Mouse (Mus musculus): ENCODE measurements around the gene Mmp14. TPM values are rescaled to one million over a fixed set of nuclear protein-coding genes. Genes with fewer than 3 reads are reported as not detected.

Gene Mmp14
- total and polyA plus RNA-seq, 3 experiments = 28.6 to 108 (median 60.4) TPM

DNA sequence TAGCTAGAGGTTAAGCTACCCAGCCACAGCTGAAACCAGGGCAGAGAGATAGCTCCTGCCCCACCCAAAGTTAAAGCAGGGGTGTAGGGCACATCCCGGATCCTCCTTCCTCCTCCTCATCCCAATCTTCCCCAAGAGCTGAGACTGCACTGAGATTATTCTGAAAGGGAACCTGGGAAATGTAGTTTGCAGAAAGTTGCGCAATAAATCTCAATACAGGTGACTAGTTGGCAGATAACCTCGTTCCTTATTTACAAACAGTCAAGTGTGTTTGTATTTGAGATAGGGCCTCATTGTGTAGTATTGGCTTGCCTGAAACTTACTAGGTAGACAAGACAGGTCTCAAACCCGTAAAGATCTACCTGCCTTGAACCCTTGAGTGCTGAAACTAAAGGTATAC lies 30.7 kb downstream of the Mmp14 start:
- no peaks in the 10 kb centered on the region for H3K27me3 ChIP-seq (ENCODE audit: insufficient read depth, low read length)
- H3K9me3 ChIP-seq (replicated peaks) = peaks cover 1% of the 10 kb centered on the region; the same call in 1 of the 2 replicates
- H3K36me3 ChIP-seq (replicated peaks) = peaks cover 17% of the 10 kb centered on the region
- DNase-seq (ENCODE audit: low spot score) (no peak), ATAC-seq (ENCODE audit: extremely low read depth, insufficient number of reproducible peaks, low FRiP score, poor library complexity, severe bottlenecking) (no peak)
- no peak overlapping the region for H3K4me3 ChIP-seq (ENCODE audit: low read depth, low read length)
- TF ChIP-seq GATA1 (IDR thresholded peaks at IDR 0.05; ENCODE audit: borderline replicate concordance, low read length) = no peak
- TF ChIP-seq TAL1 (conservative IDR thresholded peaks at IDR 0.05; ENCODE audit: low read depth, low read length) = no peak
- no peak for TF ChIP-seq POLR2AphosphoS5 (IDR thresholded peaks at IDR 0.05; ENCODE audit: insufficient replicate concordance, low read depth, low read length)
- TF ChIP-seq CTCF (IDR thresholded peaks at IDR 0.05; ENCODE audit: low read depth, low read length) = no peak
- no peak for TF ChIP-seq GATA2 (IDR thresholded peaks at IDR 0.05; ENCODE audit: borderline replicate concordance, low read depth, low read length)
- H3K4me1 ChIP-seq (ENCODE audit: insufficient read depth, low read depth, low read length) = peaks cover 36% of the 10 kb centered on the region

DNA sequence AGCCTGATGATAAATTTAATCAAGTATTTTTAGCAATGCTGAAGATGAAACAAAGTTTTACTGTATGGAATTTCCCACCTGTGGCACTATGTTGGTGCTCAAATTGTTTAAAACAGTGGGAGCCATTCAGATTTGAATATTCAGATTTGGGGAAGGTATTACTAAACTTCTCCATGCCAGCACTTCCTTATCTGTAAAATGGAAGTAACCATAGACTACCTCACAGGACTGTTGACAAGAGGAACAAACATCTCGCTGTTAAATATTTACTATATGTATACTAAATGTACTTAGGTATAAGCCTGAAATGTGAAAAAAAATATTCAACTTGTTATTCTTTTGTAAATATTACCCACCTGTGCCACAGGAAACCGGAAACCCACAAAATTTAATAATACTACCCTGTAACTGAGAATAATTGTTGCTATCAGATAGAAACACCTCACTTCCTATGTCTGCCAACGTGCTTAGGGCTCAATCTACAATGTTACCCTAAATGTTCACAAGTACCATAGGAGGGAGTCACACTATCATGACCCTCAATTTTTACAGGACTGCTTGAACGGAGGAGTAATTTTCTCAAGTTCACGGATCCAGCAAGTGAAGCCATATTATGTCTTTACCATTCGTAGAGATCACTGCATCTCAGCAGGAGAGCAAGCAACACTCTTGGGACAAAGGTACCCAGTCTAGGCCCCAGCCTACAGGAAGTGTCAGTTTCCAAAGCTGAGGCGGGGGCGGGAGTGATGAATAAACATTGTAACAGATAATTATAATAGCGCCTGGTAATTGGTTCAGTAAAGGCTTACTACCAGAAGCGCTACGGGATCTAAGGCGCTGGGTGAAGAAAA lies 31.9 kb downstream of the Mmp14 start:
- TF ChIP-seq CTCF (IDR thresholded peaks at IDR 0.05; ENCODE audit: low read depth, low read length) = no peak
- TF ChIP-seq TAL1 (conservative IDR thresholded peaks at IDR 0.05; ENCODE audit: low read depth, low read length) = no peak
- no peak for TF ChIP-seq GATA2 (IDR thresholded peaks at IDR 0.05; ENCODE audit: borderline replicate concordance, low read depth, low read length)
- TF ChIP-seq GATA1 (IDR thresholded peaks at IDR 0.05; ENCODE audit: borderline replicate concordance, low read length) = no peak
- TF ChIP-seq POLR2AphosphoS5 (IDR thresholded peaks at IDR 0.05; ENCODE audit: insufficient replicate concordance, low read depth, low read length) = no peak
- Histone ChIP-seq H3K4me3 (ENCODE audit: low read depth, low read length) (peak overlapping the region; percentile 95), H3K36me3 (replicated peaks) (peaks cover 29% of the 10 kb centered on the region), H3K4me1 (ENCODE audit: insufficient read depth, low read depth, low read length) (peaks cover 48% of the 10 kb centered on the region), H3K9me3 (replicated peaks) (no peaks in the 10 kb centered on the region), H3K27me3 (ENCODE audit: insufficient read depth, low read length) (no peaks in the 10 kb centered on the region; the same call in 1 of the 2 replicates)
- ATAC-seq (ENCODE audit: extremely low read depth, insufficient number of reproducible peaks, low FRiP score, poor library complexity, severe bottlenecking) (peak; percentile 30; the same call in 1 of the 2 replicates), DNase-seq (ENCODE audit: low spot score) (no peak)

DNA sequence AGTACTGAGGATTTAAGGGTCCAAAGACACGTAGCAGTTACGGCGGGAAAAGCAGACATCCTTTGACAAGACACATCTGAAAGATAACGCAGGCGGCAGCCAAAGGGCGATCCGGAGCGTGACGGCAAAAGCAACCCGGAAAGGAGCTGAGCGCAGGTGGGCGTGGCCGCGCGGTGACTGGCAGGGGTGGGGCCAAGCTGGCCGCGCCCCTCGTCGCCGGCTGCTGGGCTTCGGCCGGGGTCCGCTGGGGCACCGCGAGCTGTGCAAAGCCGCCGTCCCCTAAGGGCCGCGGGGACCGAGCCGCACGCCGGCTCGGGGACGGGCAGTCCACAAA lies 32.5 kb downstream of the Mmp14 start, which contains the start of gene Lrp10:
Lrp10 (plus strand) TSS at position 179 of the 334 bp plus-strand sequence.
- no peaks in the 10 kb centered on the region for H3K9me3 ChIP-seq (replicated peaks)
- peaks cover 35% of the 10 kb centered on the region for H3K36me3 ChIP-seq (replicated peaks)
- peaks cover 54% of the 10 kb centered on the region for H3K4me1 ChIP-seq (ENCODE audit: insufficient read depth, low read depth, low read length)
- TF ChIP-seq POLR2AphosphoS5 (IDR thresholded peaks at IDR 0.05; ENCODE audit: insufficient replicate concordance, low read depth, low read length) (no peak), TAL1 (conservative IDR thresholded peaks at IDR 0.05; ENCODE audit: low read depth, low read length) (no peak), GATA1 (IDR thresholded peaks at IDR 0.05; ENCODE audit: borderline replicate concordance, low read length) (no peak), CTCF (IDR thresholded peaks at IDR 0.05; ENCODE audit: low read depth, low read length) (no peak)
- ATAC-seq (ENCODE audit: extremely low read depth, insufficient number of reproducible peaks, low FRiP score, poor library complexity, severe bottlenecking) (peak; percentile 65), DNase-seq (ENCODE audit: low spot score) (peak; percentile 84)
- peak within 1 kb of the TSS; percentile 95 for H3K4me3 ChIP-seq (ENCODE audit: low read depth, low read length)
- H3K27me3 ChIP-seq (ENCODE audit: insufficient read depth, low read length) = no peaks in the 10 kb centered on the region; the same call in 1 of the 2 replicates

DNA sequence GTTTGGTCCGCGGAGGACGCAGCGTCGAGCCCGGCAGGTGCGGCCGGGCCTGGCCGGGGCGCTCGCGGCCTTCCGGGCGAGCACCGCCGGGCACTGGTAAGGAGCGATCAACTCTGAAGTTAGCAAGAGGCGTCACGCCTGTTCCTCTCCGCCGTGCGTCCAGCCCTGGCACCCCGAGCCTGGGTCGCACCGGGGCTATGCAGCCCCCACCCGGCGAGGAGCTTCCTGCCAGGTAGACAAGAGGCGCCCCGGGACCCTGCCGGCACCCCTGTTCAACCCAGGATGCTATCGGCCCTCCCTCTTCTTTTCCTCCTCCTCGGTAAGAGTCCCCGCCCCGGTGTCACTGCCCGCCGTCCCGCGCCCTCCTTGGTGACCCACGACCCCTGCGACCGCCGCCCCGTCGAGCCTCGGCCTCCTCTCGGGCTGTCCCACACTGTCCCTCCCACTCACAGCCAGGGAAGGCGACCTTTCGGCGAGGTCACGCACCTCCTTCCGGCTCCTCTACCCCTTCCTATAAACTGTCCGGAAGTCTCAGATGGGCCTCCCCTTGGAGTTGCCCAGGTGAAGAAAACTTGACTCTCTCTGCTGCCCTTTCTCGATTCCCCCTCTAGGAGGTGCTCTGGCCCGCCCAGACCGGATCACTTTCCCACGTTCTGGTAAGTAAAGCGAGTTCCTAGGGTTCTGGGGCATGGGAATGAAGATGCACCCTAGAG lies 33.0 kb downstream of the Mmp14 start:
- no peaks in the 10 kb centered on the region; the same call in 1 of the 2 replicates for H3K27me3 ChIP-seq (ENCODE audit: insufficient read depth, low read length)
- TF ChIP-seq CTCF (IDR thresholded peaks at IDR 0.05; ENCODE audit: low read depth, low read length) = peak; percentile 24; the same call in 1 of the 2 replicates
- TF ChIP-seq GATA1 (IDR thresholded peaks at IDR 0.05; ENCODE audit: borderline replicate concordance, low read length) = no peak
- DNase-seq (ENCODE audit: low spot score) = peak; percentile 79

DNA sequence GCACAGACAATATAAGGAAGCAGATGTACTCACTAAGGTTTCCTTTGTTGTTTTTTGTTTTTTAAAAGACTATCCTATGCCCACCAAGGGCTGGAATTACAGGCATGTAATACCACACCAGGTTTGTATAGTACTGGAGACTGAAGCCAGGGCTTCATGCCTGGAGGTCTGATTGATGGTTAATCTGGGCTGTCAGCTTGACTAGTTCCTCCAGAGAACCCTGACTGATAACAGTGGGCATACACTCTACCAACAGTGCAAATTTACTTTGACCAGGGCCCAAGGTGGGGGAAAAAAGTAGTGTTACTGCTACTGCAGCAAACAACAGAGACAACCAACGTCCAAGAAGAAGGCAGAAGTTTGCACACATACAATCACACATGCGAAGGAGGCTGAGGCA lies 40.1 kb downstream of the Mmp14 start:
- DNase-seq (ENCODE audit: low spot score) = no peak
- TF ChIP-seq CTCF (IDR thresholded peaks at IDR 0.05; ENCODE audit: low read depth, low read length) (no peak), POLR2AphosphoS5 (IDR thresholded peaks at IDR 0.05; ENCODE audit: insufficient replicate concordance, low read depth, low read length) (no peak; the same call in 1 of the 2 replicates), GATA1 (IDR thresholded peaks at IDR 0.05; ENCODE audit: borderline replicate concordance, low read length) (no peak), TAL1 (conservative IDR thresholded peaks at IDR 0.05; ENCODE audit: low read depth, low read length) (no peak), GATA2 (IDR thresholded peaks at IDR 0.05; ENCODE audit: borderline replicate concordance, low read depth, low read length) (no peak)
- Histone ChIP-seq H3K27me3 (ENCODE audit: insufficient read depth, low read length) (peaks cover 18% of the 10 kb centered on the region), H3K9me3 (replicated peaks) (no peaks in the 10 kb centered on the region), H3K4me1 (ENCODE audit: insufficient read depth, low read depth, low read length) (peaks cover 35% of the 10 kb centered on the region), H3K4me3 (ENCODE audit: low read depth, low read length) (no peak overlapping the region), H3K36me3 (replicated peaks) (peaks cover 56% of the 10 kb centered on the region)
- ATAC-seq (ENCODE audit: extremely low read depth, insufficient number of reproducible peaks, low FRiP score, poor library complexity, severe bottlenecking) = no peak

More for the DNA sequence above, 33.0 kb downstream of the Mmp14 start:
- peak overlapping the region; percentile 95 for H3K4me3 ChIP-seq (ENCODE audit: low read depth, low read length)
- H3K4me1 ChIP-seq (ENCODE audit: insufficient read depth, low read depth, low read length) = peaks cover 59% of the 10 kb centered on the region
- peak; percentile 74 for ATAC-seq (ENCODE audit: extremely low read depth, insufficient number of reproducible peaks, low FRiP score, poor library complexity, severe bottlenecking)
- H3K9me3 ChIP-seq (replicated peaks) = no peaks in the 10 kb centered on the region
- H3K36me3 ChIP-seq (replicated peaks) = peaks cover 40% of the 10 kb centered on the region

DNA sequence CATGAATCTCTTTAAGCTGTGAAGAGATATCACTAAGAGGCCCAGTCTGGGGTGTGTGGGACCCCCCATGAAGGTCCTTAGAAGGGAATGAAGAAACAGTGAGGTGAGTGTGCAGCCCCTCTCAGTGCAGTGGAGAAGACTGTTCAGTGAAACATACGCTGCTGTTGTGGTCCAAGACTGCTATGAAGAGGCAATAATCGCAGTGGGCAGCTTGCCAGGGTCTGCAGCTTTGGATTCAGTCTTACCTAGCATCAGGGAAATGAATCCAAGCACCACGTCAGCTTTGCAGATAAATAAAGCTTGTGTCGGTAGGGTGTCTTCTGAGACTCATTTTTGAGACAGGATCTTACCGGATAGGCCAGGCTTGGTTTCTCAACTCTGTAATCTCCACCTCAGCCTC lies 41.3 kb downstream of the Mmp14 start:
- ATAC-seq (ENCODE audit: extremely low read depth, insufficient number of reproducible peaks, low FRiP score, poor library complexity, severe bottlenecking) = no peak
- Histone ChIP-seq H3K4me1 (ENCODE audit: insufficient read depth, low read depth, low read length) (peaks cover 27% of the 10 kb centered on the region), H3K4me3 (ENCODE audit: low read depth, low read length) (no peak overlapping the region), H3K27me3 (ENCODE audit: insufficient read depth, low read length) (peaks cover 28% of the 10 kb centered on the region), H3K9me3 (replicated peaks) (no peaks in the 10 kb centered on the region), H3K36me3 (replicated peaks) (peaks cover 44% of the 10 kb centered on the region)
- DNase-seq (ENCODE audit: low spot score) = no peak
- no peak for TF ChIP-seq GATA2 (IDR thresholded peaks at IDR 0.05; ENCODE audit: borderline replicate concordance, low read depth, low read length)
- no peak for TF ChIP-seq GATA1 (IDR thresholded peaks at IDR 0.05; ENCODE audit: borderline replicate concordance, low read length)
- TF ChIP-seq POLR2AphosphoS5 (IDR thresholded peaks at IDR 0.05; ENCODE audit: insufficient replicate concordance, low read depth, low read length) = no peak
- no peak for TF ChIP-seq CTCF (IDR thresholded peaks at IDR 0.05; ENCODE audit: low read depth, low read length)
- no peak for TF ChIP-seq TAL1 (conservative IDR thresholded peaks at IDR 0.05; ENCODE audit: low read depth, low read length)
